Mouse (Mus musculus): ENCODE measurements at regions not wholly inside any gene's neighbourhood (a gene's known extent, or its start where the extent isn't known, plus 50 kb on each side); places are given as distances from the start of the nearest gene placed in this dataset.

GRCm38 (mm10) chr15:64500783-64501182 is 316.7 kb upstream of the Gm21798 start:
- no peak for TF ChIP-seq CTCF (IDR thresholded peaks at IDR 0.05; ENCODE audit: insufficient read depth, low read depth, low read length)
- no peak for TF ChIP-seq POLR2A (IDR thresholded peaks at IDR 0.05; ENCODE audit: insufficient read depth, low read depth, low read length)
